Mouse (Mus musculus) liver, embryonic 14.5 days (tissue): ENCODE results near the gene Olfr731. TPM values are rescaled to one million over a fixed set of nuclear protein-coding genes. Genes with fewer than 3 reads are reported as not detected.

Experiments used
- ATAC-seq: fragments of 200-750 bp; cut with Nextera tagmentation; 2 replicates; pipeline ENCODE4 v1.8.0; 2017; ENCODE audit warnings: moderate number of reproducible peaks, mild to moderate bottlenecking, moderate library complexity; ENCODE audit not compliant: insufficient read depth
- DNase-seq, 3 experiments: peaks; one replicate each; pipeline ENCODE4 v3.0.0-alpha.2; 2012 to 2013; ENCODE audit warnings: low read depth in 3 of 3, low spot score in 3 of 3
- H3K27ac ChIP-seq: fragments of 300-500 bp; sonication (generic); 2 replicates; pipeline ENCODE4 v1.5.1; 2014; ENCODE audit warnings: moderate library complexity, mild to moderate bottlenecking, control low read depth, inconsistent platforms
- H3K27me3 ChIP-seq: fragments of 300-500 bp; sonication (generic); 2 replicates; pipeline ENCODE4 v1.6.1; 2014; ENCODE audit warnings: mild to moderate bottlenecking, low read length, moderate library complexity; ENCODE audit not compliant: control insufficient read depth, insufficient read depth
- H3K36me3 ChIP-seq: fragments of 300-500 bp; sonication (generic); replicated peaks from 2 replicates; pipeline ENCODE4 v1.6.1; 2014; ENCODE audit warnings: low read depth; ENCODE audit not compliant: control insufficient read depth, insufficient read depth
- H3K4me1 ChIP-seq, 2 experiments: fragments of 200-500 bp in 1 of 2; fragments of 300-500 bp in 1 of 2; sonication (generic) in 1 of 2; replicated peaks; 2 replicates each; pipeline ENCODE4 v1.6.1; 2012 to 2014; ENCODE audit warnings: antibody characterized with exemption in 1 of 2, inconsistent platforms in 1 of 2, low read length in 1 of 2; ENCODE audit not compliant: control insufficient read depth in 2 of 2, insufficient read depth in 2 of 2
- H3K4me2 ChIP-seq: fragments of 300-500 bp; sonication (generic); 2 replicates; pipeline ENCODE4 v1.6.1; 2014; ENCODE audit warnings: low read depth, mild to moderate bottlenecking, control low read depth, moderate library complexity
- H3K4me3 ChIP-seq, 2 experiments: fragments of 200-500 bp in 1 of 2; fragments of 300-500 bp in 1 of 2; sonication (generic) in 1 of 2; 2 replicates each; pipeline ENCODE4 v1.5.1; 2012 to 2014; ENCODE audit warnings: low read depth in 2 of 2, low read length in 2 of 2, mild to moderate bottlenecking in 2 of 2, control low read depth in 1 of 2, inconsistent platforms in 1 of 2, moderate library complexity in 1 of 2; ENCODE audit not compliant: insufficient read depth in 1 of 2
- H3K9ac ChIP-seq: fragments of 300-500 bp; sonication (generic); replicated peaks from 2 replicates; pipeline ENCODE4 v1.6.1; 2014; ENCODE audit warnings: mild to moderate bottlenecking, control low read depth, moderate library complexity
- H3K9me3 ChIP-seq: fragments of 300-500 bp; sonication (generic); 2 replicates; pipeline ENCODE4 v1.6.1; 2016; ENCODE audit warnings: low read length, mixed read lengths; ENCODE audit not compliant: control insufficient read depth
- CTCF ChIP-seq: IDR thresholded peaks from 2 replicates; pipeline ENCODE4 v1.5.1; 2016; ENCODE audit warnings: antibody characterized with exemption, low read depth, control low read depth
- EP300 ChIP-seq: IDR thresholded peaks from 2 replicates; pipeline ENCODE4 v1.6.1; 2016; ENCODE audit warnings: antibody characterized with exemption, low read depth
- WGBS: fragments of 180-500 bp; shearing (Covaris S2); extraction: QIAGEN DNeasy Blood & Tissue Kit; methylation state at CpG from one replicate; pipeline ENCODE4 v1.1.7; 2014; ENCODE audit not compliant: insufficient replicate concordance; 5-methylcytosine and 5-hydroxymethylcytosine counted together
- polyA plus RNA-seq, 2 experiments: library from polyadenylated mRNA; depleted of rRNA in 1 of 2; stranded (reverse) in 1 of 2; unstranded in 1 of 2; fragments of >200 nt; fragmentation: Nextera tagmentation in 1 of 2; extraction: Ambion mirVana in 1 of 2; gene quantifications; 2 replicates each; pipeline versions ENCODE4 v1.2.1 to v1.2.3; 2012 to 2014

Olfr731 gene
- not detected in 2 replicates for polyA plus RNA-seq (2012; rRNA removed)
- polyA plus RNA-seq (2014; fragmentation: Nextera tagmentation; extraction: Ambion mirVana), result not detected in 2 replicates

GRCm38 (mm10) chr14:50241766-50242165 is at the start of gene Olfr731:
TSS of gene Olfr731 (minus strand) at chr14:50241866.
- H3K27ac ChIP-seq, result no peak within 1 kb of the TSS
- no peaks in the 10 kb centered on the region for H3K9me3 ChIP-seq
- no peak within 1 kb of the TSS for H3K4me3 ChIP-seq
- H3K9ac ChIP-seq, result no peak within 1 kb of the TSS
- no peaks in the 10 kb centered on the region for H3K4me1 ChIP-seq
- no peak within 1 kb of the TSS for H3K4me2 ChIP-seq
- no peak for TF ChIP-seq EP300
- TF ChIP-seq CTCF, result no peak
- WGBS, result 42% methylated on average over 4 of the region's 4 CpGs
- no peak for DNase-seq
- ATAC-seq, result no peak
- H3K27me3 ChIP-seq, result no peaks in the 10 kb centered on the region
- no peaks in the 10 kb centered on the region for H3K36me3 ChIP-seq

- no peak for TF ChIP-seq CTCF
- TF ChIP-seq EP300, result no peak
- no peak for ATAC-seq
Observed at GRCm38 (mm10) chr14:50284106-50284505, 42.4 kb upstream of the Olfr731 start, which contains the start of gene Olfr732. TSS of gene Olfr732 (minus strand) at chr14:50284206.

GRCm38 (mm10) chr14:50188098-50188497 is 53.6 kb downstream of the Olfr731 start, which contains the start of gene Olfr730:
TSS of gene Olfr730 (minus strand) at chr14:50188198.
- WGBS, result 37% methylated on average over 1 of the region's 1 CpGs
- ATAC-seq, result no peak

More at GRCm38 (mm10) chr14:50284106-50284505, 42.4 kb upstream of the Olfr731 start, which contains the start of gene Olfr732:
- H3K4me1 ChIP-seq, result no peaks in the 10 kb centered on the region
- H3K4me2 ChIP-seq, result no peak within 1 kb of the TSS
- no peak for DNase-seq
- H3K9ac ChIP-seq, result no peak within 1 kb of the TSS
- H3K27ac ChIP-seq, result no peak within 1 kb of the TSS
- 78% methylated on average over 1 of the region's 1 CpGs for WGBS
- H3K4me3 ChIP-seq, result no peak within 1 kb of the TSS
- no peaks in the 10 kb centered on the region for H3K36me3 ChIP-seq
- H3K27me3 ChIP-seq, result no peaks in the 10 kb centered on the region
- no peaks in the 10 kb centered on the region for H3K9me3 ChIP-seq

More at GRCm38 (mm10) chr14:50188098-50188497, 53.6 kb downstream of the Olfr731 start, which contains the start of gene Olfr730:
- no peak for TF ChIP-seq EP300
- TF ChIP-seq CTCF, result no peak
- DNase-seq, result no peak
- no peak within 1 kb of the TSS for H3K9ac ChIP-seq
- H3K36me3 ChIP-seq, result no peaks in the 10 kb centered on the region
- no peaks in the 10 kb centered on the region for H3K4me1 ChIP-seq
- H3K4me2 ChIP-seq, result no peak within 1 kb of the TSS
- H3K4me3 ChIP-seq, result no peak within 1 kb of the TSS
- no peaks in the 10 kb centered on the region for H3K27me3 ChIP-seq
- H3K9me3 ChIP-seq, result no peaks in the 10 kb centered on the region
- no peak within 1 kb of the TSS for H3K27ac ChIP-seq

Other genes starting within 250 kb of the Olfr731 start
- gene Olfr725, start 201.5 kb downstream of the Olfr731 start, polyA plus RNA-seq (2012; rRNA removed), result not detected in 2 replicates
- not detected in 2 replicates for gene Olfr725, start 201.5 kb downstream of the Olfr731 start, polyA plus RNA-seq (2014; fragmentation: Nextera tagmentation; extraction: Ambion mirVana)
- not detected in 2 replicates for gene Olfr726, start 150.9 kb downstream of the Olfr731 start, polyA plus RNA-seq (2012; rRNA removed)
- not detected in 2 replicates for gene Olfr726, start 150.9 kb downstream of the Olfr731 start, polyA plus RNA-seq (2014; fragmentation: Nextera tagmentation; extraction: Ambion mirVana)
- gene Olfr727, start 118.7 kb downstream of the Olfr731 start, polyA plus RNA-seq (2012; rRNA removed), result not detected in 2 replicates
- gene Olfr727, start 118.7 kb downstream of the Olfr731 start, polyA plus RNA-seq (2014; fragmentation: Nextera tagmentation; extraction: Ambion mirVana), result not detected in 2 replicates
- gene Olfr728, start 99.2 kb downstream of the Olfr731 start, polyA plus RNA-seq (2012; rRNA removed), result not detected in 2 replicates
- not detected in 2 replicates for gene Olfr728, start 99.2 kb downstream of the Olfr731 start, polyA plus RNA-seq (2014; fragmentation: Nextera tagmentation; extraction: Ambion mirVana)
- not detected in 2 replicates for gene Olfr729, start 89.0 kb downstream of the Olfr731 start, polyA plus RNA-seq (2012; rRNA removed)
- not detected in 2 replicates for gene Olfr729, start 89.0 kb downstream of the Olfr731 start, polyA plus RNA-seq (2014; fragmentation: Nextera tagmentation; extraction: Ambion mirVana)
- not detected in 2 replicates for gene Olfr730, start 53.7 kb downstream of the Olfr731 start, polyA plus RNA-seq (2012; rRNA removed)
- gene Olfr730, start 53.7 kb downstream of the Olfr731 start, polyA plus RNA-seq (2014; fragmentation: Nextera tagmentation; extraction: Ambion mirVana), result not detected in 2 replicates
- gene Olfr732, start 42.3 kb upstream of the Olfr731 start, polyA plus RNA-seq (2012; rRNA removed), result not detected in 2 replicates
- not detected in 2 replicates for gene Olfr732, start 42.3 kb upstream of the Olfr731 start, polyA plus RNA-seq (2014; fragmentation: Nextera tagmentation; extraction: Ambion mirVana)
- gene Olfr733, start 59.7 kb upstream of the Olfr731 start, polyA plus RNA-seq (2012; rRNA removed), result not detected in 2 replicates
- not detected in 2 replicates for gene Olfr733, start 59.7 kb upstream of the Olfr731 start, polyA plus RNA-seq (2014; fragmentation: Nextera tagmentation; extraction: Ambion mirVana)
- not detected in 2 replicates for gene Olfr734, start 84.9 kb upstream of the Olfr731 start, polyA plus RNA-seq (2012; rRNA removed)
- not detected in 2 replicates for gene Olfr734, start 84.9 kb upstream of the Olfr731 start, polyA plus RNA-seq (2014; fragmentation: Nextera tagmentation; extraction: Ambion mirVana)
- not detected in 2 replicates for gene Olfr735, start 107.0 kb upstream of the Olfr731 start, polyA plus RNA-seq (2012; rRNA removed)
- not detected in 2 replicates for gene Olfr735, start 107.0 kb upstream of the Olfr731 start, polyA plus RNA-seq (2014; fragmentation: Nextera tagmentation; extraction: Ambion mirVana)
- 0.04 TPM in 2 replicates for gene Tlr11, start 116.0 kb upstream of the Olfr731 start, polyA plus RNA-seq (2012; rRNA removed)
- gene Tlr11, start 116.0 kb upstream of the Olfr731 start, polyA plus RNA-seq (2014; fragmentation: Nextera tagmentation; extraction: Ambion mirVana), result 0.05 TPM in 1 of 2 replicates, not detected in the other
- not detected in 2 replicates for gene Olfr736, start 139.3 kb upstream of the Olfr731 start, polyA plus RNA-seq (2012; rRNA removed)
- not detected in 2 replicates for gene Olfr736, start 139.3 kb upstream of the Olfr731 start, polyA plus RNA-seq (2014; fragmentation: Nextera tagmentation; extraction: Ambion mirVana)
- not detected in 2 replicates for gene Olfr738, start 165.7 kb upstream of the Olfr731 start, polyA plus RNA-seq (2012; rRNA removed)
- not detected in 2 replicates for gene Olfr738, start 165.7 kb upstream of the Olfr731 start, polyA plus RNA-seq (2014; fragmentation: Nextera tagmentation; extraction: Ambion mirVana)
- gene Olfr739, start 176.8 kb upstream of the Olfr731 start, polyA plus RNA-seq (2012; rRNA removed), result not detected in 2 replicates
- not detected in 2 replicates for gene Olfr739, start 176.8 kb upstream of the Olfr731 start, polyA plus RNA-seq (2014; fragmentation: Nextera tagmentation; extraction: Ambion mirVana)
- not detected in 2 replicates for gene Olfr740, start 203.7 kb upstream of the Olfr731 start, polyA plus RNA-seq (2012; rRNA removed)
- not detected in 2 replicates for gene Olfr740, start 203.7 kb upstream of the Olfr731 start, polyA plus RNA-seq (2014; fragmentation: Nextera tagmentation; extraction: Ambion mirVana)
- not detected in 2 replicates for gene Olfr741, start 230.9 kb upstream of the Olfr731 start, polyA plus RNA-seq (2012; rRNA removed)
- gene Olfr741, start 230.9 kb upstream of the Olfr731 start, polyA plus RNA-seq (2014; fragmentation: Nextera tagmentation; extraction: Ambion mirVana), result not detected in 2 replicates